Mouse (Mus musculus) embryonic facial prominence, embryonic 11.5 days (tissue): ENCODE data around the gene Pgghg. TPM values are rescaled to one million over a fixed set of nuclear protein-coding genes. Genes with fewer than 3 reads are reported as not detected.

ENCODE experiments used
- ATAC-seq: fragments of 200-750 bp; cut with Nextera tagmentation; replicated peaks from 2 replicates; pipeline ENCODE4 v1.8.0; 2017; ENCODE audit warnings: low read depth; ENCODE audit not compliant: insufficient number of reproducible peaks, low FRiP score, low TSS enrichment
- DNase-seq: peaks from one replicate; pipeline ENCODE4 v3.0.0-alpha.2; 2015; ENCODE audit warnings: low spot score
- H3K27ac ChIP-seq: fragments of 300-500 bp; sonication (generic); replicated peaks from 2 replicates; pipeline ENCODE4 v1.5.1; 2014; ENCODE audit warnings: mild to moderate bottlenecking, low read depth, low read length, control low read depth
- H3K27me3 ChIP-seq: fragments of 300-500 bp; sonication (generic); 2 replicates; pipeline ENCODE4 v1.6.1; 2014; ENCODE audit warnings: mild to moderate bottlenecking, low read length, moderate library complexity, mixed read lengths; ENCODE audit not compliant: control insufficient read depth, insufficient read depth
- H3K36me3 ChIP-seq: fragments of 300-500 bp; sonication (generic); replicated peaks from 2 replicates; pipeline ENCODE4 v1.6.1; 2014; ENCODE audit warnings: low read depth, mild to moderate bottlenecking, low read length, moderate library complexity, mixed read lengths; ENCODE audit not compliant: control insufficient read depth, insufficient read depth
- H3K4me1 ChIP-seq: fragments of 300-500 bp; sonication (generic); 2 replicates; pipeline ENCODE4 v1.6.1; 2014; ENCODE audit warnings: low read length, mixed read lengths; ENCODE audit not compliant: control insufficient read depth, insufficient read depth
- H3K4me2 ChIP-seq: fragments of 300-500 bp; sonication (generic); 2 replicates; pipeline ENCODE4 v1.6.1; 2014; ENCODE audit warnings: low read depth, mild to moderate bottlenecking, control low read depth, low read length, moderate library complexity
- H3K4me3 ChIP-seq: fragments of 300-500 bp; sonication (generic); 2 replicates; pipeline ENCODE4 v1.5.1; 2014; ENCODE audit warnings: low read depth, low read length, control low read depth
- H3K9ac ChIP-seq: fragments of 300-500 bp; sonication (generic); replicated peaks from 2 replicates; pipeline ENCODE4 v1.6.1; 2014; ENCODE audit warnings: mild to moderate bottlenecking, control low read depth, low read length
- H3K9me3 ChIP-seq: fragments of 300-500 bp; sonication (generic); replicated peaks from 2 replicates; pipeline ENCODE4 v1.6.1; 2016; ENCODE audit warnings: mild to moderate bottlenecking, low read length, inconsistent platforms, mixed read lengths; ENCODE audit not compliant: control insufficient read depth
- WGBS: fragments of 180-500 bp; shearing (Covaris S2); extraction: QIAGEN DNeasy Blood & Tissue Kit; methylation state at CpG from one replicate; pipeline ENCODE4 v1.1.7; 2014; 5-methylcytosine and 5-hydroxymethylcytosine counted together
- polyA plus RNA-seq: library from polyadenylated mRNA; unstranded; fragments of >200 nt; fragmentation: Nextera tagmentation; extraction: Ambion mirVana; gene quantifications from 2 replicates; pipeline ENCODE4 v1.2.1, GENCODE M21; 2014

Gene Pgghg
- polyA plus RNA-seq, 1 experiment from 2014 or later = 12.4 TPM

DNA sequence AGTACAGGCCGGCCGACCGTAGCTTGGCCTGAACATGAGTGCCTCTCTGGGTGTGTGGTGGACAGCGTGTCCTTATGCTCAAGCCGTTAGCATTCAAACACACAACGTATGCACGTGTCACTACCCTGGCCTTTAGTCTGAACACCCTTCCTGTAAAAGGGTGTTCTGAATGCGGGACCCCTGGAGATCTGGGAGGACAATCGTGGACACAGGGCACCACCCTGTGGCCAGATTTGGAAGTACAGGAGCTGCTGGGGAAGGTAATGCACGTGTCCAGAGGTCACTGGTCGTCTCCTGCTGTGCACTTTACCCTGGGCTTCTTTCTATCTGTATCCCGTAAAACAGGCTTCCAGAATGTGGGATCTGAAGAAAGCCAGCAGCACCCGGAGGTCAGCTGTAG is 38.0 kb upstream of the Pgghg start:
- ATAC-seq (0 out of 2 replicates have a peak, but pooled peaks have one; percentile 44), DNase-seq (peak; percentile 81)
- WGBS = 25% methylated on average over 13 of the region's 13 CpGs
- H3K27me3 ChIP-seq = no peaks in the 10 kb centered on the region
- H3K27ac ChIP-seq = no peak overlapping the region
- no peak overlapping the region for H3K4me2 ChIP-seq
- H3K36me3 ChIP-seq = no peaks in the 10 kb centered on the region; the same call in 1 of the 2 replicates
- H3K4me1 ChIP-seq = no peaks in the 10 kb centered on the region
- H3K9ac ChIP-seq = 0 out of 2 replicates have a peak overlapping the region, but pooled peaks have one; percentile 2
- H3K9me3 ChIP-seq = no peaks in the 10 kb centered on the region
- H3K4me3 ChIP-seq = no peak overlapping the region

GRCm38 (mm10) chr7:140905642-140906081 is 35.5 kb upstream of the Pgghg start:
- DNase-seq (no peak), ATAC-seq (no peak)
- no peak overlapping the region for H3K27ac ChIP-seq
- no peak overlapping the region for H3K9ac ChIP-seq
- H3K4me2 ChIP-seq = no peak overlapping the region
- H3K4me3 ChIP-seq = no peak overlapping the region
- no peaks in the 10 kb centered on the region for H3K27me3 ChIP-seq
- no peaks in the 10 kb centered on the region for H3K9me3 ChIP-seq
- H3K4me1 ChIP-seq = no peaks in the 10 kb centered on the region; the same call in 1 of the 2 replicates
- 78% methylated on average over 2 of the region's 2 CpGs for WGBS
- no peaks in the 10 kb centered on the region for H3K36me3 ChIP-seq

DNA sequence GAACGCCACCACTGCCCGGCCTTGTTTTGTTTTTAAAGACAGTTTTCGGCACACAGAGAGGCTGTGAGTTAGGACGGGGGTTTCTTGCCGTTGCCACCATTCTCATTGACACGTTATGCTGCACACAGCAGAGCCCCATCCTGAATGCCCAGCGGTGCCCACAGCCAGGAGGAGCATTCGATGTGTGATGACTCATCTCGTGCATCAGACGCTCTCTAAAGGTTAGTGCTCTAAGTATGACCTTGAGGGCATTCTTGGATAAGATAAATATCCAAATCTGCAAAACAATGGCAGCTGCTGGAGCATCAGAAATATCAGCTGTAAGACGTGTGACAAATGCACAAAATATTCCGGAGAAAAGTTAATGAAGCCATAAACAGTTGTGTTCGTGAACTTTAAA is 34.1 kb upstream of the Pgghg start:
- ATAC-seq = no peak
- no peaks in the 10 kb centered on the region for H3K27me3 ChIP-seq
- WGBS = 85% methylated on average over 13 of the region's 13 CpGs
- H3K9me3 ChIP-seq = no peaks in the 10 kb centered on the region
- no peaks in the 10 kb centered on the region for H3K36me3 ChIP-seq
- no peak overlapping the region for H3K27ac ChIP-seq
- H3K4me2 ChIP-seq = no peak overlapping the region
- no peak overlapping the region for H3K9ac ChIP-seq
- no peaks in the 10 kb centered on the region; the same call in 1 of the 2 replicates for H3K4me1 ChIP-seq
- H3K4me3 ChIP-seq = no peak overlapping the region
- no peak for DNase-seq

DNA sequence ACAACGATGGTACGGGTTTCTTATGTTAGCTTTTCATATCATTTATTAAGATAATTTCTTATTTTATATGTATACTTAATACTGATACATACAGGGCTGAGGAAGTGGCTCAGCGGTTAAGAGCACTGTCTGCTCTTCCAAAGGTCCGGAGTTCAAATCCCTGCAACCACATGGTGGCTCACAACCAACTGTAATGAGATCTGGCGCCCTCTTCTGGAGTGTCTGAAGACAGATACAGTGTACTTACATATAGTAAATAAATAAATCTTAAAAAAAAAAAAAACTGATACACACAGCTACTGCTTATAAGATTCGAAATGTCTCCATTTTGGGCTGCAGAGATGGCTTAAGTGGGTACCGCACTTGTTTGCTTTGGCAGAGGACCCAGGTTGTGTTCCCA is 33.5 kb upstream of the Pgghg start:
- no peaks in the 10 kb centered on the region for H3K36me3 ChIP-seq
- no peaks in the 10 kb centered on the region for H3K27me3 ChIP-seq
- no peaks in the 10 kb centered on the region for H3K9me3 ChIP-seq

DNA sequence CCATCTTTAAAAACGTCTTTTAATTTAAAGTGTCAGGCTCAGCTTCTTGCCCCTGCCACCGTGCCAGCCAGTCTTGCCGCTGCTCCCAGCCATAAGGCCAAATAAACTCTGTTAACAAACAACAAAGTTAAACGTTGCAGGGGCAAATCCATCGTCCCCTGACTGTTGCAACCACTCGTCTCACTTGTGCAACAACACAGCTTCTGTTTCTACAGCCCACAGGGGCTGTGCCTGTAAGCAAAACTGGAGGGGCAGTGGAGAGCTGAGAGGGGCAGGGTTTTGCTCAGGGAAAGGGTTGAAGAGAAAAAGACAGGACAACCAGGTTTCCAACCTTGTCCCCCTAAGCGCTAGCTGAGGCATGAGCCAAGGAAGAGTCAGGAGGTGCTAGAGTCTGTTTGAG is 33.0 kb upstream of the Pgghg start:
- no peak overlapping the region; the same call in 1 of the 2 replicates for H3K9ac ChIP-seq
- DNase-seq = no peak
- H3K36me3 ChIP-seq = no peaks in the 10 kb centered on the region
- no peak for ATAC-seq
- WGBS = 48% methylated on average over 7 of the region's 7 CpGs
- no peak overlapping the region for H3K27ac ChIP-seq
- no peak overlapping the region for H3K4me3 ChIP-seq
- no peaks in the 10 kb centered on the region for H3K9me3 ChIP-seq
- no peaks in the 10 kb centered on the region for H3K27me3 ChIP-seq
- no peak overlapping the region for H3K4me2 ChIP-seq
- H3K4me1 ChIP-seq = no peaks in the 10 kb centered on the region; the same call in 1 of the 2 replicates

More for the DNA sequence above, 33.5 kb upstream of the Pgghg start:
- DNase-seq (no peak), ATAC-seq (no peak)
- WGBS = 83% methylated on average over 7 of the region's 7 CpGs
- Histone ChIP-seq H3K9ac (no peak overlapping the region), H3K27ac (no peak overlapping the region), H3K4me3 (no peak overlapping the region), H3K4me1 (no peaks in the 10 kb centered on the region; the same call in 1 of the 2 replicates), H3K4me2 (no peak overlapping the region)

- ATAC-seq (peak; percentile 82), DNase-seq (peak; percentile 92)
- H3K4me1 ChIP-seq = no peaks in the 10 kb centered on the region; the same call in 1 of the 2 replicates
- no peaks in the 10 kb centered on the region for H3K36me3 ChIP-seq
- H3K27ac ChIP-seq = no peak overlapping the region
- H3K4me2 ChIP-seq = peak overlapping the region; percentile 74
- peak overlapping the region; percentile 47; the same call in 1 of the 2 replicates for H3K9ac ChIP-seq
- under 1% methylated on average over 19 of the region's 19 CpGs for WGBS
- no peaks in the 10 kb centered on the region for H3K9me3 ChIP-seq
- peak overlapping the region; percentile 34 for H3K4me3 ChIP-seq
- no peaks in the 10 kb centered on the region for H3K27me3 ChIP-seq
These were observed 32.5 kb upstream of the Pgghg start for GRCm38 (mm10) chr7:140908634-140909107.

GRCm38 (mm10) chr7:140912293-140912692 is 28.9 kb upstream of the Pgghg start:
- ATAC-seq = no peak
- Histone ChIP-seq H3K27ac (no peak overlapping the region), H3K4me1 (no peaks in the 10 kb centered on the region; the same call in 1 of the 2 replicates), H3K4me2 (no peak overlapping the region), H3K9ac (no peak overlapping the region), H3K4me3 (no peak overlapping the region), H3K27me3 (no peaks in the 10 kb centered on the region), H3K9me3 (no peaks in the 10 kb centered on the region), H3K36me3 (no peaks in the 10 kb centered on the region)
- 77% methylated on average over 3 of the region's 3 CpGs for WGBS
- no peak for DNase-seq

DNA sequence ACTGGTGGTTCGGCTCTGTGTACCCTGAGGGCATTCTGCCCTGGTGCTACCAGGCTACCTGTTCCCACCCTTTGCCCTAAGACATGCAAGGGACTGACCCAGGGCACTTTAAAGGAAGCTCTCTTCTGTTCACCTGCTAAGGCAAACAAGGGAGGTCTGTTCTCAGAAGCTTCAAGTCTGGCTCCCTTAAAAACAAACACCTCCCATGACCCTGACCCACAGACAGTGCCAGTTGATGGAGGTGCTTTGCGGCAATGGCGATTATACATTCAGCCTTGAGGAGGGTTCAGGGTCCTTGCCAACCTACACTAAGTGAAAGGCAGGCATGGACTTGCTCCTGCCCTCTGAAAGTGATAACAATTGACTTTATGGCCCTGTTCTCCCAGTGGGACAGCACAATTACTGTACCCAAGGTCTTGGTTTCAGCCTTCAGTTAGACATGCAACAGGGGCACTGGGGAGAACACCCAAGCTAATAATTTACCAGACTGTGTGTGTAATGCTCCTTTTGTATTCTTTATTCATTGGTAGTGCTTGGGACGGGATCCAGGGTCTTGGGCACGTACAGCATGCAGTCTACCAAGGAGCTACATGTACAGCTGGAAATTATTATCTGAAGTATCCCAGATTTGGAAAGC is 28.2 kb upstream of the Pgghg start:
- H3K9ac ChIP-seq = no peak overlapping the region
- ATAC-seq (no peak), DNase-seq (no peak)
- no peak overlapping the region for H3K27ac ChIP-seq
- no peaks in the 10 kb centered on the region for H3K36me3 ChIP-seq
- H3K9me3 ChIP-seq = no peaks in the 10 kb centered on the region
- no peaks in the 10 kb centered on the region; the same call in 1 of the 2 replicates for H3K4me1 ChIP-seq
- H3K4me2 ChIP-seq = no peak overlapping the region
- WGBS = 64% methylated on average over 5 of the region's 5 CpGs
- H3K27me3 ChIP-seq = no peaks in the 10 kb centered on the region
- H3K4me3 ChIP-seq = no peak overlapping the region
